Mouse (Mus musculus) midbrain, postnatal 0 days (tissue): ENCODE measurements around the gene Tgfbr3. TPM values are rescaled to one million over a fixed set of nuclear protein-coding genes. Genes with fewer than 3 reads are reported as not detected.
A peak's percentile ranks its signal among the peaks of the same experiment; 100 is the strongest.

ENCODE experiments used
- ATAC-seq: fragments of 200-750 bp; cut with Nextera tagmentation; 2 replicates; pipeline ENCODE4 v1.8.0; 2017; ENCODE audit warnings: moderate number of reproducible peaks, mild to moderate bottlenecking, moderate TSS enrichment, moderate library complexity; ENCODE audit not compliant: low FRiP score
- DNase-seq: peaks from one replicate; pipeline ENCODE4 v3.0.0-alpha.2; 2015; ENCODE audit warnings: low spot score
- H3K27ac ChIP-seq: fragments of 300-500 bp; sonication (generic); 2 replicates; pipeline ENCODE4 v1.5.1; 2014; ENCODE audit warnings: low read depth, mild to moderate bottlenecking, low read length, mixed read lengths
- H3K27me3 ChIP-seq: fragments of 300-500 bp; sonication (generic); 2 replicates; pipeline ENCODE4 v1.6.1; 2014; ENCODE audit warnings: low read length, control low read depth, mixed read lengths; ENCODE audit not compliant: insufficient read depth
- H3K36me3 ChIP-seq: fragments of 300-500 bp; sonication (generic); 2 replicates; pipeline ENCODE4 v1.6.1; 2014; ENCODE audit warnings: low read length, control low read depth, mixed read lengths; ENCODE audit not compliant: insufficient read depth
- H3K4me1 ChIP-seq: fragments of 300-500 bp; sonication (generic); 2 replicates; pipeline ENCODE4 v1.6.1; 2014; ENCODE audit warnings: mild to moderate bottlenecking, control low read depth, antibody characterized with exemption, low read length, mixed read lengths; ENCODE audit not compliant: insufficient read depth
- H3K4me2 ChIP-seq: fragments of 300-500 bp; sonication (generic); 2 replicates; pipeline ENCODE4 v1.6.1; 2014; ENCODE audit warnings: low read depth, mild to moderate bottlenecking, low read length, mixed read lengths; ENCODE audit not compliant: poor library complexity, severe bottlenecking
- H3K4me3 ChIP-seq: fragments of 300-500 bp; sonication (generic); 2 replicates; pipeline ENCODE4 v1.5.1; 2014; ENCODE audit warnings: low read depth, mild to moderate bottlenecking, low read length, moderate library complexity
- H3K9ac ChIP-seq: fragments of 300-500 bp; sonication (generic); replicated peaks from 2 replicates; pipeline ENCODE4 v1.6.1; 2014; ENCODE audit warnings: mild to moderate bottlenecking, low read length, moderate library complexity, mixed read lengths; ENCODE audit not compliant: poor library complexity, severe bottlenecking
- H3K9me3 ChIP-seq: fragments of 300-500 bp; sonication (generic); 2 replicates; pipeline ENCODE4 v1.6.1; 2016; ENCODE audit warnings: low read length, control low read depth
- CTCF ChIP-seq: IDR thresholded peaks from 2 replicates; pipeline ENCODE4 v1.5.1; 2016; ENCODE audit warnings: antibody characterized with exemption, mild to moderate bottlenecking
- WGBS: fragments of 180-500 bp; shearing (Covaris S2); extraction: QIAGEN DNeasy Blood & Tissue Kit; methylation state at CpG from one replicate; pipeline ENCODE4 v1.1.7; 2014; 5-methylcytosine and 5-hydroxymethylcytosine counted together
- polyA plus RNA-seq: library from polyadenylated mRNA; unstranded; fragments of >200 nt; fragmentation: Nextera tagmentation; extraction: Ambion mirVana; gene quantifications from 2 replicates; pipeline ENCODE4 v1.2.1, GENCODE M21; 2015
- total RNA-seq: library from RNA; depleted of rRNA; stranded (reverse); fragments of >200 nt; gene quantifications from 2 replicates; pipeline ENCODE4 v1.2.3, GENCODE M21; 2014

Gene Tgfbr3
- total and polyA plus RNA-seq, 2 experiments from 2014 or later: 4.0 to 13.8 TPM

- WGBS: 81% methylated on average over 8 of the region's 8 CpGs
- DNase-seq (no peak), ATAC-seq (no peak)
- Histone ChIP-seq H3K27ac (no peak overlapping the region), H3K36me3 (no peaks in the 10 kb centered on the region), H3K4me3 (no peak overlapping the region), H3K9ac (no peak overlapping the region), H3K4me1 (no peaks in the 10 kb centered on the region), H3K9me3 (no peaks in the 10 kb centered on the region), H3K4me2 (no peak overlapping the region), H3K27me3 (no peaks in the 10 kb centered on the region)
- TF ChIP-seq CTCF: no peak
These were observed 157.2 kb downstream of the Tgfbr3 start for GRCm38 (mm10) chr5:107132231-107132630.

GRCm38 (mm10) chr5:107129304-107129703, 160.1 kb downstream of the Tgfbr3 start:
- Histone ChIP-seq H3K9me3 (no peaks in the 10 kb centered on the region), H3K27ac (no peak overlapping the region), H3K36me3 (no peaks in the 10 kb centered on the region), H3K27me3 (no peaks in the 10 kb centered on the region), H3K4me3 (no peak overlapping the region), H3K9ac (no peak overlapping the region), H3K4me2 (no peak overlapping the region), H3K4me1 (no peaks in the 10 kb centered on the region)
- TF ChIP-seq CTCF: no peak
- WGBS: 47% methylated on average over 5 of the region's 5 CpGs
- ATAC-seq (no peak), DNase-seq (no peak)

GRCm38 (mm10) chr5:107126561-107126960, 162.9 kb downstream of the Tgfbr3 start:
- Histone ChIP-seq H3K4me1 (no peaks in the 10 kb centered on the region), H3K27me3 (no peaks in the 10 kb centered on the region), H3K27ac (no peak overlapping the region), H3K36me3 (no peaks in the 10 kb centered on the region), H3K4me3 (no peak overlapping the region), H3K9me3 (no peaks in the 10 kb centered on the region), H3K9ac (no peak overlapping the region), H3K4me2 (no peak overlapping the region)
- WGBS: 51% methylated on average over 7 of the region's 7 CpGs
- DNase-seq (peak; percentile 41), ATAC-seq (no peak)
- TF ChIP-seq CTCF: no peak

- 38% methylated on average over 6 of the region's 6 CpGs for WGBS
- H3K9me3 ChIP-seq: no peaks in the 10 kb centered on the region
- H3K4me3 ChIP-seq: no peak overlapping the region
- H3K27ac ChIP-seq: no peak overlapping the region
- ATAC-seq (no peak), DNase-seq (no peak)
- no peaks in the 10 kb centered on the region for H3K4me1 ChIP-seq
- no peaks in the 10 kb centered on the region for H3K27me3 ChIP-seq
- H3K4me2 ChIP-seq: no peak overlapping the region
- no peaks in the 10 kb centered on the region for H3K36me3 ChIP-seq
- H3K9ac ChIP-seq: no peak overlapping the region
- TF ChIP-seq CTCF: no peak
These were observed 164.3 kb downstream of the Tgfbr3 start for GRCm38 (mm10) chr5:107125131-107125530.

GRCm38 (mm10) chr5:107124531-107124930, 164.9 kb downstream of the Tgfbr3 start:
- no peak for TF ChIP-seq CTCF
- Histone ChIP-seq H3K36me3 (no peaks in the 10 kb centered on the region), H3K27me3 (no peaks in the 10 kb centered on the region), H3K4me2 (no peak overlapping the region), H3K9me3 (no peaks in the 10 kb centered on the region), H3K4me1 (no peaks in the 10 kb centered on the region), H3K9ac (no peak overlapping the region), H3K4me3 (no peak overlapping the region), H3K27ac (no peak overlapping the region)
- DNase-seq (no peak), ATAC-seq (no peak)
- 71% methylated on average over 7 of the region's 7 CpGs for WGBS

GRCm38 (mm10) chr5:107122622-107123021, 166.8 kb downstream of the Tgfbr3 start:
- 82% methylated on average over 4 of the region's 4 CpGs for WGBS
- Histone ChIP-seq H3K27ac (no peak overlapping the region), H3K9me3 (no peaks in the 10 kb centered on the region), H3K9ac (no peak overlapping the region), H3K4me3 (no peak overlapping the region), H3K27me3 (no peaks in the 10 kb centered on the region), H3K36me3 (no peaks in the 10 kb centered on the region), H3K4me2 (no peak overlapping the region), H3K4me1 (no peaks in the 10 kb centered on the region)
- DNase-seq: no peak
- no peak for ATAC-seq
- no peak for TF ChIP-seq CTCF
